Mouse (Mus musculus) myocyte (in vitro differentiated cells): Measurements from ENCODE around the gene Mtx1.

Source experiments
- E2F4 ChIP-seq: IDR thresholded peaks from one replicate; pipeline ENCODE4 v1.6.1; 2011; ENCODE audit warnings: mild to moderate bottlenecking, control low read depth, moderate library complexity; ENCODE audit not compliant: insufficient read depth
- MYOG ChIP-seq, 3 experiments: IDR thresholded peaks; one replicate each; pipeline ENCODE4 v1.6.1; 2011; ENCODE audit warnings: control low read depth in 2 of 3, low read depth in 2 of 3, mild to moderate bottlenecking in 2 of 3; ENCODE audit not compliant: insufficient read length in 2 of 3, control insufficient read depth in 1 of 3, insufficient read depth in 1 of 3
- POLR2A ChIP-seq: IDR thresholded peaks from one replicate; pipeline ENCODE4 v1.6.1; 2011; ENCODE audit warnings: low read depth, mild to moderate bottlenecking, control low read depth, moderate library complexity; ENCODE audit not compliant: insufficient read length
- POLR2AphosphoS2 ChIP-seq: IDR thresholded peaks from one replicate; pipeline ENCODE4 v1.6.1; 2011; ENCODE audit warnings: low read depth, control low read depth; ENCODE audit not compliant: insufficient read length
- REST ChIP-seq: IDR thresholded peaks from one replicate; pipeline ENCODE4 v1.6.1; 2011; ENCODE audit warnings: mild to moderate bottlenecking, control low read depth, moderate library complexity; ENCODE audit not compliant: insufficient read depth, insufficient read length
- TCF12 ChIP-seq: IDR thresholded peaks from one replicate; pipeline ENCODE4 v1.6.1; 2011; ENCODE audit warnings: mild to moderate bottlenecking, control low read depth; ENCODE audit not compliant: poor library complexity, insufficient read depth, severe bottlenecking
- TCF3 ChIP-seq: IDR thresholded peaks from one replicate; pipeline ENCODE4 v1.6.1; 2011; ENCODE audit warnings: low read depth, control low read depth; ENCODE audit not compliant: insufficient read length

GRCm38 (mm10) chr3:89195979-89196877 is 30.7 kb downstream of the Mtx1 start:
- TF ChIP-seq POLR2AphosphoS2 = peak; percentile 86
- TF ChIP-seq POLR2A = peak; percentile 78
- TF ChIP-seq REST = no peak
- no peak for TF ChIP-seq MYOG (IDR thresholded peaks at IDR 0.05; ENCODE audit: control insufficient read depth in 1 of 3, insufficient read depth in 1 of 3, insufficient read length in 2 of 3, low read depth in 2 of 3)
- no peak for TF ChIP-seq E2F4
- no peak for TF ChIP-seq TCF12
- no peak for TF ChIP-seq TCF3
